Mouse (Mus musculus): Measurements from ENCODE around the gene Ank.
"Not testable (repeated sequence)": the region's sequence is repeated elsewhere in the genome, so short reads cannot be mapped to it uniquely, and the experiment has no call there.

DNA sequence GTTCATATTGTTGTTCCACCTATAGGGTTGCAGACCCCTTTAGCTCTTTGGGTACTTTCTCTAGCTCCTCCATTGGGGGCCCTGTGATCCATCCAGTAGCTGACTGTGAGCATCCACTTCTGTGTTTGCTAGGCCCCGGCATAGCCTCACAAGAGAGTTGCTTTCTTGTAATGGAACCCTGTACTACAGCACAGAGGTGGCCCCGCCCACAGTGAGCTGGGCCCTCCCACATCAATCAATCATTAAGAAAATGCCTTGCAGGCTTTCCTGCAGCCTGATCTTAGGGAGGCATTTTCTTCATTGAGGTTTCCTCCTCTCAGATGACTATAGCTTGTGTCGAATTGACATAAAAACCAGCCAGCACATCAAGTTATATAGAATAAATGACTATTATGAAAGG is 3.9 kb downstream of the Ank start:
- not testable (repeated sequence) for TF ChIP-seq CTCF (conservative IDR thresholded peaks at IDR 0.05; ENCODE audit: low read length); POU5F1 (IDR thresholded peaks at IDR 0.05; ENCODE audit: borderline replicate concordance, low read length); NANOG (IDR thresholded peaks at IDR 0.05; ENCODE audit: borderline replicate concordance, low read length)

All from E14TG2a.4 (cell line).